Mouse (Mus musculus) heart, adult 2 months (tissue): ENCODE results near the gene She.

Experiments used
- CTCF ChIP-seq: fragments of 200-600 bp; IDR thresholded peaks from 2 replicates; pipeline ENCODE4 v1.8.1; 2022; ENCODE audit warnings: antibody characterized with exemption, mild to moderate bottlenecking, moderate library complexity
- POLR2A ChIP-seq: fragments of 200-500 bp; IDR thresholded peaks from 2 replicates; pipeline ENCODE4 v1.6.1; 2011; ENCODE audit warnings: mild to moderate bottlenecking, low read depth, low read length, control low read depth; ENCODE audit not compliant: insufficient read depth

GRCm38 (mm10) chr3:89807171-89807570 lies 24.0 kb upstream of the She start:
- TF ChIP-seq CTCF (no peak), POLR2A (no peak)
